Mouse (Mus musculus): Measurements from ENCODE around the gene Slc2a5. TPM values are rescaled to one million over a fixed set of nuclear protein-coding genes. Genes with fewer than 3 reads are reported as not detected.

Gene Slc2a5
- polyA plus RNA-seq (2012): not detected in 2 replicates

GRCm38 (mm10) chr4:150119055-150119454 is at the start of gene Slc2a5:
Slc2a5 (plus strand) TSS chr4:150119283.
- no peak for TF ChIP-seq GATA1 (IDR thresholded peaks at IDR 0.05; ENCODE audit: low read length)

- no peak for TF ChIP-seq GATA1 (IDR thresholded peaks at IDR 0.05; ENCODE audit: low read length)
Observed at GRCm38 (mm10) chr4:150070136-150070535, 48.9 kb upstream of the Slc2a5 start.

DNA sequence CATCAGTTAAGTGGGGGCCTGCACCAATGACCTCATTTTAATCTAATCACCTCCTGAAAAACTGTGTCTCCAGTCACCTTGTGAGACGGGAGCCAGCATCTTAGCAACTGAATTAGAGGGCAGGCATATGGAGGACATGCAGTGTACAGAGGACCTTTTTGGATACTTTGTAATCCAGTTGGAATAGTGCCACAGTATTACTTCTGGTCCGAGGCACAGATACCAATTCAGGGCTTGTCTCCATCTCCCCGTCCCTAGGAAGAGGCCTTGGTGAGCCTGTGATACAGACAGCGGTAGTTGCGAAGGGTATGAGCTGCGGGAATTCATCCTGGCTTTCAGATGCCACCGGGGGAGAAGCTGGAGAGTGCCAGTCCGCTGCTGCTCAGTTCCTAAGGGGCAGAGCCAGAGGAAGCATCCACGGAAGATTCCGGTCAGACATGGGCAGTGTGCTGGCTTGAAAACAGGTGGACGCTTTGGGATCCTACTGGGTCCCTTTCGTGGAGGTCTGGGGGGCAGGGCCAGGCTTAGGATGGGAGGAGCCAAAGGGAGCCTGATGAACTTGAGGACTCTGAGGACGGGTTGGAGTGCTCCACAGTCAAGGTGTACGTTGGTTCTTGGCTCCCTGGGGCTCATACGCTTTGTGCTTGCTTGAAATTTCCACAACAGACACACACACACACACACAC is 46.5 kb upstream of the Slc2a5 start:
- TF ChIP-seq GATA1 (IDR thresholded peaks at IDR 0.05; ENCODE audit: low read length): no peak

- no peak for TF ChIP-seq GATA1 (IDR thresholded peaks at IDR 0.05; ENCODE audit: low read length)
Observed at GRCm38 (mm10) chr4:150073102-150073473, 46.0 kb upstream of the Slc2a5 start.

- no peak for TF ChIP-seq GATA1 (IDR thresholded peaks at IDR 0.05; ENCODE audit: low read length)
Observed at GRCm38 (mm10) chr4:150075350-150075749, 43.7 kb upstream of the Slc2a5 start.

DNA sequence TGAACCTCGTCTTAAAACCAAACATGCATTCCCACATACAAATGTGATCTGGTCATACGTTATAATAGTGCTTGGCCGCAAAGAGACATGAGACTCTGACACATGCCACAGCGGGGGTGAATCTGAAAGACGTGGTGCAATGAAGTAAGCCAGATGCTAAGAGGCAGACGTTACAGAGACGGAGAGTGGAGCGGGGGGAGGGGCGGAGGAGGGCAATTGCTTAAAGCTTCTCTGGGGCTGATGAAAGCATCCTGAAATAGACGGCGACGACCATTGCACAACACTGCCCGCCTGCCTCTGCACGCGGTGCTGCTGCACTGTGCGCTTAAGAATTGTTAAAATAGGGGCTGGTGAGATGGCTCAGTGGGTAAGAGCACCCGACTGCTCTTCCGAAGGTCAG is 42.9 kb upstream of the Slc2a5 start:
- no peak for TF ChIP-seq GATA1 (IDR thresholded peaks at IDR 0.05; ENCODE audit: low read length)

GRCm38 (mm10) chr4:150078646-150079045 is 40.4 kb upstream of the Slc2a5 start:
- no peak for TF ChIP-seq GATA1 (IDR thresholded peaks at IDR 0.05; ENCODE audit: low read length)

- TF ChIP-seq GATA1 (IDR thresholded peaks at IDR 0.05; ENCODE audit: low read length): no peak
Observed at GRCm38 (mm10) chr4:150079244-150079643, 39.8 kb upstream of the Slc2a5 start.

- TF ChIP-seq GATA1 (IDR thresholded peaks at IDR 0.05; ENCODE audit: low read length): no peak
Observed at GRCm38 (mm10) chr4:150080330-150080967, 38.6 kb upstream of the Slc2a5 start.

DNA sequence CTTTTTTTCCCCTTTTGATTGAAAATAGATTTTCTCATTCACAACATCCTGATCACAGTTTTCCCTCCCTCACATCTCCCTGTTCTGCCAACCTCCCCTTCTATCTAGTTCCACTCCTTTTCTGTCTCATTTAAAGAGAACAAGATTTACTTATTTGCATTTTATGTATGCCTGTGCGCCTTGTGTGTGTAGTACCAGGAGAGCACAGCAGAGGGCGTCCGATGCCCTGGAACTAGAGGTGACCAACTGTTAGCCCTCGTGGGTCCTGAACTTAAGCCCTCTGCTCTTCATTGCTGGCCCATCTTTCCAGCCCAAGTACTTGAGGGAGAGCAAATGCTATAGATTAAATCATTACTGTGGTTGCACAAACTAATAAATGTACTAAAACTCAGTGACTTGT is 33.7 kb upstream of the Slc2a5 start:
- no peak for TF ChIP-seq GATA1 (IDR thresholded peaks at IDR 0.05; ENCODE audit: low read length)

DNA sequence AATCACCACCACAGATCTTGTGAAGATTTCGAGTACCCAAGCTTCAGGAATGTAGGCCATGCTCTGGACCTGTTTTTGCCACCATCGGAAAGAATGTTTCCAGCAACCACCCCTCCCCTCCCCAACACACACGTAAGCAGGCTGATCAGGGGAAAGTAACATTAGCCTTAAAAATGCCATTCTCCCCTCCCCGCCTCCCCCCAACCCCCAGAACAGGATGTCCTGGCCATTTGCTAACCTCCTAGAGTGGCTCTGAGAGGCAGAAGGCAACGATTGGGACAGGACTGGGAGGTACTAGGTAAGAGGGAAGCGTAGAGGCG is 32.3 kb upstream of the Slc2a5 start:
- no peak for TF ChIP-seq GATA1 (IDR thresholded peaks at IDR 0.05; ENCODE audit: low read length)

DNA sequence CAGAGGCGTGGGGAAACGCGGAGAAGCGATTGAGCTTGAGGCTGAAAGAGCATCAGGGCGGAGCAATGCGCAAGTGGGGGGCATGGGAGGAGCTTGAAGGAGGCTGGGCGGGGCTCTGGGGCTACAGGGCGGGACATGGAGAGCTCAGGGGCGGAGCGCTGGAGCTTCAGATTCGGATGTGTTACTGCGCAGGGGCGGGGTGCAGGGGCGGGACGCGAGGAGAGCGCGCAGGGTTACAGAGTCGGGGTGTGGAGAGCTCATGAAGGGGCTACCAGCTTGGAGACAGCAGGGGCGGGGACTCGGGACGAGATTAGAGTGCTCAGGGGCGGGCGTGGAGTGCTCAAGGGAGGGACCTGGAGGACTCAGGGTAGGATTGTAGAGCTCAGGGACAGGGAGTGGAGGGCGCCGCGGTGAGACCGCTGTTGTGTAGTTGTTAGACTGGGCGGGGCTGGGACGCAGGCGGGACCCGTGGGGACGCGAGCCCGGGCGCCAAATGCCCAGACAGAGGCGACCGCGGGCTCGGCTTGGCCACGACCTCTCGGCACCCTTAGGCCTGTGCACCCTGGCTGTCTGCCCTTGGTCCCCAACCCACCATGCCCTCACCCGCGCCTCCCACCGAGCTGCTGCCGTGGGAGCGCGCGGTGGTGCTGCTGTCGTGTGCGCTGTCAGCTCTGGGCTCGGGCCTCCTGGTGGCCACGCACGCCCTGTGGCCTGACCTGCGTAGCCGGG is 31.8 kb upstream of the Slc2a5 start, which contains the start of gene Gpr157:
Gene Gpr157 (plus strand): TSS at position 205 of the 729 bp plus-strand sequence.
- no peak for TF ChIP-seq GATA1 (IDR thresholded peaks at IDR 0.05; ENCODE audit: low read length)

DNA sequence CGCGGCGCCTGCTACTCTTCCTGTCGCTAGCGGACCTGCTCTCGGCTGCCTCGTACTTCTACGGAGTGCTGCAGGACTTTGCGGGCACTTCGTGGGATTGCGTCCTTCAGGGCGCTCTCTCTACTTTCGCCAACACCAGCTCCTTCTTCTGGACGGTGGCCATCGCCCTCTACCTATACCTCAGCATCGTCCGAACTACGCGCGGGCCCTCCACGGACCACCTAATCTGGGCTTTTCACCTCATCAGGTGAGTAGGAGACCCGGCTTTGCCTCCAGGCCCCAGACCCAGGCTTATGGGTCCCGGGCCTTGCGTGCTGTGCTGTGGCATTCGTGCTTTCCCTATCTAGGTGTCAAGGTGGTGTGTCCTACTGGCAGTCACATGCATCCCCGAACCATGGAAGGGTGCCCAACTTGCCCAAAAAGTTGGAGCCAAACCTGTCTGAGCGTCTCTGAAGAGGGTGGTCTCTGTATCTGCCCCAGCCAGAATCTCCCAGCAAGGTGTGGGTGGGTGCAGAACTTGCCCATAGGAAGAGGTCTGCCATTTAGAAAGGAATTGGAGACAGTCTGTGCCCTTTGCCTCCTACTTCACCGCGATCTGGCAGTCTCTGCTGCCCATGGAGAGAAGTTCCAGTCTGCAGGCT is 31.1 kb upstream of the Slc2a5 start:
- no peak for TF ChIP-seq GATA1 (IDR thresholded peaks at IDR 0.05; ENCODE audit: low read length)

DNA sequence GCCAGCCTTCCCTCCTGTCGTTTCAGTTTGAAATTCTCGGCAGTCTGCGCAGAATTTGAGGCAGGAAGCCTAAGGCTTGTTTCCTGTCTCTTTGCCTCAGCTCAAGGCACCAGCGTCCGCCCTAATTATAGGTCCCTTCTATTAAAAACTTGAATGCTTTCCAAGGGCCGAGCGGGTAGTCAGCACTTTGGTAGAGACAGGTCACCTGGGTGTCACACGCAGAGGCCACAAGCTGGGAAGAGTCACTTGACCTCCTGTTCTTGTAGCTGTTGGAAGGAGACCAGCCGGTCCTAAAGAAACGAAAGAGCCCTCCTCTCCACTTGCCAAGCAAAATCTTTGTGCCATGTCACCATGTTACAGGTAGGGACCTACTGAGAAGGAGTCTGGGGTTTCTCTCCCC is 30.0 kb upstream of the Slc2a5 start:
- TF ChIP-seq GATA1 (IDR thresholded peaks at IDR 0.05; ENCODE audit: low read length): no peak

GRCm38 (mm10) chr4:150091887-150092582 is 27.0 kb upstream of the Slc2a5 start:
- no peak for TF ChIP-seq GATA1 (IDR thresholded peaks at IDR 0.05; ENCODE audit: low read length)

DNA sequence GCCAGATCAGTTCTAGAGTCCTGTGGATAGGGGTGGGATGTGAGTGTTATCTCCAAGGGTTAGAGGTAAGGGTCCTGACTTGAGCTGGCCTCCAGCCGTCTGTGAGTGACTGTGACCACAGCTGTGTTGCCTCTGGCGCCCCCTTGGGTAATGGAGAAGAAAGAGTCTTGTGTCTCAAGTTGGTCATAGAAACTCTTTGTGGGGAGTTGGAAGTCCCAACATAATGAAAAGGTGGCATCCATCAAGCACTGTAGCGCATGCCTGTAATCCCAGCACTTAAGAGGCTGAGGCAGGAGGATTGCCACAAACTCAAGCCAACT is 26.5 kb upstream of the Slc2a5 start:
- TF ChIP-seq GATA1 (IDR thresholded peaks at IDR 0.05; ENCODE audit: low read length): no peak

Measured in G1E-ER4 (cell line).